Mouse (Mus musculus): ENCODE data around the gene Ercc6.

DNA sequence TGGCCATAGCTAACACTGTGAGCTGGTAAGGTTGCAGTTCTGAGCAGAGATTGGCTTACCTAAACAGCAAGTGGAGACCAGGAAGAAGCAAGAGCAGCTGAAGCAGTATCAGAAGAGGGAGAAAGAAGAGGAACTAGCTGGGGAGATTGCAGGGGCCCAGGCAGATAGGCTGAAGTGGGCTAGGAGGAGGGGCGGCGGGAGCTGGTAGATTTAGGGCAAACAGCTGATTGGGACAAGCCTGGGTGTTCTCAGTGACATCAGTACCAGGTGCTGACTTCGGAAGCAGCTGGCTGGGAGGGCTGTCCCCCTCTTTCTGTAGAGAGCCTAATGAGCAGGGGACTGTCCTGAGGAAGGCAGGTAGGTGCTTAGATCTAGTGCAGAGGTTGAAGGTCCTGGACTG lies 48.1 kb downstream of the Ercc6 start:
- TF ChIP-seq TAL1 (conservative IDR thresholded peaks at IDR 0.05; ENCODE audit: low read depth, low read length) (no peak), CTCF (IDR thresholded peaks at IDR 0.05; ENCODE audit: low read depth, low read length) (no peak), POLR2AphosphoS5 (IDR thresholded peaks at IDR 0.05; ENCODE audit: insufficient replicate concordance, low read depth, low read length) (no peak), GATA1 (IDR thresholded peaks at IDR 0.05; ENCODE audit: borderline replicate concordance, low read length) (no peak)

All from G1E (cell line).